10 mouse cellular contexts compared by ENCODE assay signal in the genomic region with DNA sequence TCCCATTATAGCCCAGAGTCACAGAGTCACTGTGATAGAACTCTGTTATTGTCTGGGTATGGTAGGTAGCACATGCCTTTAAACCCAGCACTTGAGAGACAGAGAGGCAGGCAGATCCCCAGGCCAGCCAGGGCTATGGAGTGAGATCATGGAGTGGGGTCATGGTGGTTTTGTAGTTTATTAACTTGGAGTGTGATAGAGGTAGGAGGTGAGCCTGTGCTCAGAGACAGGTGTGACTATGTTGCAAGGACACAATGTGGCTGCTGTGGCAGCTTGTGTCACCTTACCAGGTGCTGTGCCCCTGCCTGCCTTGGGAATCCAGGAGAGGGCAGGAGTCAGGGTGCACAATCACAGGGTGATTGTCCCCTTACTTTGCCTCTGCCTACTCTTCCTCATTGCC. TPM values are rescaled to one million over a fixed set of nuclear protein-coding genes. Genes with fewer than 3 reads are reported as not detected.
DNase-seq lines count a peak whose midpoint lies in the region; ATAC-seq lines count a peak whose summit lies in the region.
"Had no signal": no experiment of that assay in that cellular context is flagged by ENCODE, and none has a peak within 500 bp of the region (broad histone marks: within the 10 kb centered on the region; RNA-seq: fewer than 3 reads in every experiment).

No protein-coding gene starts in this region.

- H3K9me3 ChIP-seq in hindbrain, embryonic 10.5 days: no peaks in the 10 kb centered on the region
- no peaks in the 10 kb centered on the region for H3K9me3 ChIP-seq in hindbrain, embryonic 16.5 days (ENCODE audit: control insufficient read depth, low read length)
- no peaks in the 10 kb centered on the region for H3K9me3 ChIP-seq in neural tube, embryonic 12.5 days
- no peaks in the 10 kb centered on the region for H3K9me3 ChIP-seq in limb, embryonic 10.5 days (replicated peaks)

- H3K4me2 ChIP-seq in hindbrain, embryonic 16.5 days (ENCODE audit: low read length): no peak overlapping the region; the same call in 1 of the 2 replicates
- H3K4me2 ChIP-seq in neural tube, embryonic 12.5 days (replicated peaks): peak overlapping the region; percentile 92

- ATAC-seq in hindbrain, embryonic 16.5 days: no peak
- ATAC-seq in neural tube, embryonic 12.5 days (ENCODE audit: low FRiP score, low read depth): no peak

- peaks cover 95% of the 10 kb centered on the region for H3K4me1 ChIP-seq in hindbrain, embryonic 10.5 days (replicated peaks)
- H3K4me1 ChIP-seq in hindbrain, embryonic 16.5 days (ENCODE audit: control insufficient read depth, insufficient read depth, low read depth, low read length): peaks cover 69% of the 10 kb centered on the region
- H3K4me1 ChIP-seq in neural tube, embryonic 12.5 days: peaks cover 52% of the 10 kb centered on the region
- peaks cover 93% of the 10 kb centered on the region for H3K4me1 ChIP-seq in limb, embryonic 10.5 days

- no peak overlapping the region for H3K4me3 ChIP-seq in hindbrain, embryonic 10.5 days
- no peak overlapping the region for H3K4me3 ChIP-seq in hindbrain, embryonic 16.5 days (ENCODE audit: low read length)
- no peak overlapping the region for H3K4me3 ChIP-seq in neural tube, embryonic 12.5 days
- peak overlapping the region; percentile 98; the same call in 1 of the 2 replicates for H3K4me3 ChIP-seq in limb, embryonic 10.5 days

- no peak overlapping the region for H3K9ac ChIP-seq in hindbrain, embryonic 16.5 days (ENCODE audit: low read depth, low read length)
- H3K9ac ChIP-seq in neural tube, embryonic 12.5 days: peak overlapping the region; percentile 95; the same call in 1 of the 2 replicates

- no peaks in the 10 kb centered on the region for H3K27me3 ChIP-seq in hindbrain, embryonic 10.5 days (ENCODE audit: insufficient read depth, poor library complexity, severe bottlenecking)
- no peaks in the 10 kb centered on the region for H3K27me3 ChIP-seq in hindbrain, embryonic 16.5 days (replicated peaks; ENCODE audit: control insufficient read depth, insufficient read depth, low read length)
- no peaks in the 10 kb centered on the region for H3K27me3 ChIP-seq in neural tube, embryonic 12.5 days (replicated peaks)
- no peaks in the 10 kb centered on the region for H3K27me3 ChIP-seq in limb, embryonic 10.5 days (ENCODE audit: low read depth, poor library complexity, severe bottlenecking)

- peak overlapping the region; percentile 3; the same call in 1 of the 2 replicates for H3K27ac ChIP-seq in hindbrain, embryonic 10.5 days
- H3K27ac ChIP-seq in hindbrain, embryonic 16.5 days (ENCODE audit: low read depth, low read length): no peak overlapping the region
- no peak overlapping the region for H3K27ac ChIP-seq in neural tube, embryonic 12.5 days
- no peak overlapping the region for H3K27ac ChIP-seq in limb, embryonic 10.5 days

- peaks cover 24% of the 10 kb centered on the region for H3K36me3 ChIP-seq in hindbrain, embryonic 10.5 days
- H3K36me3 ChIP-seq in hindbrain, embryonic 16.5 days (ENCODE audit: control insufficient read depth, insufficient read depth, low read length): peaks cover 10% of the 10 kb centered on the region
- H3K36me3 ChIP-seq in neural tube, embryonic 12.5 days: peaks cover 18% of the 10 kb centered on the region
- H3K36me3 ChIP-seq in limb, embryonic 10.5 days: peaks cover 32% of the 10 kb centered on the region

- DNase-seq in hindbrain, embryonic 10.5 days (ENCODE audit: low spot score): no peak
- no peak for DNase-seq in neural tube, embryonic 10.5 days (ENCODE audit: extremely low spot score, low spot score)
- DNase-seq in limb, embryonic 10.5 days (ENCODE audit: low spot score): no peak
- no peak for DNase-seq in frontal cortex, postnatal 25 days (ENCODE audit: low spot score in 2 of 2)
- DNase-seq in c-Kit-positive CD71-positive TER-119-positive erythroid progenitor cells, embryonic 14.5 days (ENCODE audit: low spot score): no peak
- DNase-seq: embryo, embryonic 11 days; gastrocnemius, postnatal 14 days; thymus, adult 2 months had no signal

RNA-seq across cellular contexts. Expression of a gene that starts 2.1 kb away (rescaled TPM):
- 14.2 and 14.8 TPM in 2 replicates for polyA plus RNA-seq in hindbrain, embryonic 10.5 days (2016; fragmentation: Nextera tagmentation; extraction: Ambion mirVana)
- 14.0 and 18.0 TPM in 2 replicates for polyA plus RNA-seq in hindbrain, embryonic 16.5 days (2015; fragmentation: Nextera tagmentation; extraction: Ambion mirVana)
- 12.5 and 14.4 TPM in 2 replicates for polyA plus RNA-seq in neural tube, embryonic 12.5 days (2016; fragmentation: Nextera tagmentation; extraction: Ambion mirVana)
- 13.6 and 14.8 TPM in 2 replicates for polyA plus RNA-seq in limb, embryonic 10.5 days (2016; fragmentation: Nextera tagmentation; extraction: Ambion mirVana)

RNA-seq across cellular contexts. Expression of a gene that starts 6.0 kb away (rescaled TPM):
- polyA plus RNA-seq in hindbrain, embryonic 10.5 days (2016; fragmentation: Nextera tagmentation; extraction: Ambion mirVana): 11.1 and 16.7 TPM in 2 replicates
- polyA plus RNA-seq in hindbrain, embryonic 16.5 days (2015; fragmentation: Nextera tagmentation; extraction: Ambion mirVana): 23.3 and 30.4 TPM in 2 replicates
- polyA plus RNA-seq in neural tube, embryonic 12.5 days (2016; fragmentation: Nextera tagmentation; extraction: Ambion mirVana): 33.8 and 39.7 TPM in 2 replicates
- polyA plus RNA-seq in limb, embryonic 10.5 days (2016; fragmentation: Nextera tagmentation; extraction: Ambion mirVana): 12.5 and 13.4 TPM in 2 replicates

RNA-seq across cellular contexts. Expression of a gene that starts 19.4 kb away (rescaled TPM):
- 5.3 and 9.1 TPM in 2 replicates for polyA plus RNA-seq in hindbrain, embryonic 10.5 days (2016; fragmentation: Nextera tagmentation; extraction: Ambion mirVana)
- polyA plus RNA-seq in hindbrain, embryonic 16.5 days (2015; fragmentation: Nextera tagmentation; extraction: Ambion mirVana): 2.2 and 2.9 TPM in 2 replicates
- polyA plus RNA-seq in neural tube, embryonic 12.5 days (2016; fragmentation: Nextera tagmentation; extraction: Ambion mirVana): 5.2 and 7.1 TPM in 2 replicates
- 1.4 and 2.0 TPM in 2 replicates for polyA plus RNA-seq in limb, embryonic 10.5 days (2016; fragmentation: Nextera tagmentation; extraction: Ambion mirVana)

RNA-seq across cellular contexts. Expression of a gene that starts 20.3 kb away (rescaled TPM):
- 32.4 and 41.6 TPM in 2 replicates for polyA plus RNA-seq in hindbrain, embryonic 10.5 days (2016; fragmentation: Nextera tagmentation; extraction: Ambion mirVana)
- 13.8 and 17.6 TPM in 2 replicates for polyA plus RNA-seq in hindbrain, embryonic 16.5 days (2015; fragmentation: Nextera tagmentation; extraction: Ambion mirVana)
- 28.7 and 32.4 TPM in 2 replicates for polyA plus RNA-seq in neural tube, embryonic 12.5 days (2016; fragmentation: Nextera tagmentation; extraction: Ambion mirVana)
- polyA plus RNA-seq in limb, embryonic 10.5 days (2016; fragmentation: Nextera tagmentation; extraction: Ambion mirVana): 33.4 and 38.7 TPM in 2 replicates

RNA-seq across cellular contexts. Expression of a gene that starts 23.5 kb away (rescaled TPM):
- polyA plus RNA-seq in hindbrain, embryonic 10.5 days (2016; fragmentation: Nextera tagmentation; extraction: Ambion mirVana): 0.12 and 0.21 TPM in 2 replicates
- polyA plus RNA-seq in hindbrain, embryonic 16.5 days (2015; fragmentation: Nextera tagmentation; extraction: Ambion mirVana): 0.12 and 0.19 TPM in 2 replicates
- 0.15 and 0.39 TPM in 2 replicates for polyA plus RNA-seq in neural tube, embryonic 12.5 days (2016; fragmentation: Nextera tagmentation; extraction: Ambion mirVana)
- 0.14 TPM in 1 of 2 replicates, not detected in the other for polyA plus RNA-seq in limb, embryonic 10.5 days (2016; fragmentation: Nextera tagmentation; extraction: Ambion mirVana)
